Mouse (Mus musculus) left cerebral cortex, postnatal 10 days (tissue): ENCODE results near the gene Tprg. TPM values are rescaled to one million over a fixed set of nuclear protein-coding genes. Genes with fewer than 3 reads are reported as not detected.
A peak's percentile ranks its signal among the peaks of the same experiment; 100 is the strongest.

ENCODE experiments used
- DNase-seq, 2 experiments: peaks; one replicate each; pipeline ENCODE4 v3.0.0; 2021 to 2022; ENCODE audit warnings: low spot score in 2 of 2, mixed read lengths in 1 of 2; ENCODE audit errors: extremely low spot score in 1 of 2
- intact Hi-C: fragments of 180-260 bp; cut with DNase I; formaldehyde crosslinking; loops from one replicate; pipeline ENCODE4 v1.15.1; 2025
- total RNA-seq, 2 experiments: library from RNA; stranded (reverse); gene quantifications; 2 replicates each; pipeline ENCODE4 v1.2.3; 2021

Tprg gene
- total RNA-seq, 2 experiments from 2014 or later, result not detected

DNA sequence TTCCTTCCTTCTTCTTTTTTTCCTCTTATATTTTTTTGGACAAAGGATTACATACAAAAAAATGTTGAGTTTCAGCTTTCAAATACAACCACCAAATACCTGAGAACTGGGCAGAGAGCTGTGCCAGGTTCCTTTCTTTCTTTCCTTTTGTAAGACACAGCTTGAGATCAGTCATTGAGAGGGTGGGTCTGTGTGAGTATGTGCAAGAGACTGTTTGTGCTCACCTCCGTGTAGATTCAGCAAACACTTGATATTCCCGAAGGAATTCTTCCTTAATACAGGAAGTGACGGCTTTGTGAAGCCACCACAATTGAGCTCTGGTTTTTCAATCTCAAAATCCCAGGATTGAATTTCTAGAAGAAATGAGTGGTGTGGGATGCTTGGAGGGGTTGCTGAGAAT lies 124.7 kb downstream of the Tprg start:
- intact Hi-C loops, result no loop called here
- no peak for DNase-seq

DNA sequence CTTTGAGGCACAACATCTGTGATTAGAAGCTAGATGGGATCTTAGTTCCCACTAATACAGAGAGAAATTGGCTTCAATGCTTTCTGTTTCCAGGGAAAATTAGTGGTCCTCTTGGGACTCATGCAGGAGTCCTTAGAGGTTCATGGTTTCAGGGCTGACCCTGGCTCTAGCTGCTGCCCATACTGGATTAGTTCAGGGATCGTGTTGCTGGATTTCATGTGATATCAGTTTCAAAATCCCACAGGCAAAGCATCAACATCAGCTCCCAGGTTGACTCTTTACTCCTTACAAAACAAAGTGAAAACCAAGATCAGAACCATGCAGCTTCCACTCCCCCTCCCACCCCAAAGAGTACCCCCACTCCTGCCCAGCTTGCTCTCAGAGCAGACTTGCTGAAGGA lies 127.3 kb downstream of the Tprg start:
- intact Hi-C loops, result no loop called here
- DNase-seq, result no peak

DNA sequence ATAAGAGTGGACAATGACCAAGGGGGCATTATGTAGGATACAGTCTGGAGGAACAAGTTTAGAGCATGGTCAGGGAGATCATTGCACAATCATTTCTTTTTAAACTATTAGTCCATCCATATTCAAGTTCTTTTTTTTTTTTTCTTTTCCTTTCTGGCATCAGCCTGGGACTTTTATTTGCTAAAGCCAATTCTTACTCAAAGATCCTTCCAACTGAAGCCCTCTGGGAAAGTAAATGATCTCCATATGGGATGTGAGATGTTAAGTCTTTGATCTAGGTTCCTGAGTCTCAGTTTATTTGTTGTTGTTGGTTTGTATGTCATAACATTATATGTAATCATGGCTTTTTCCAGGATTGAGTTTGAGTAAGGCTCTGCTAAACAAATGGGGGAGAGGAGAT lies 128.6 kb downstream of the Tprg start:
- DNase-seq, result no peak
- intact Hi-C loops, result no loop called here

DNA sequence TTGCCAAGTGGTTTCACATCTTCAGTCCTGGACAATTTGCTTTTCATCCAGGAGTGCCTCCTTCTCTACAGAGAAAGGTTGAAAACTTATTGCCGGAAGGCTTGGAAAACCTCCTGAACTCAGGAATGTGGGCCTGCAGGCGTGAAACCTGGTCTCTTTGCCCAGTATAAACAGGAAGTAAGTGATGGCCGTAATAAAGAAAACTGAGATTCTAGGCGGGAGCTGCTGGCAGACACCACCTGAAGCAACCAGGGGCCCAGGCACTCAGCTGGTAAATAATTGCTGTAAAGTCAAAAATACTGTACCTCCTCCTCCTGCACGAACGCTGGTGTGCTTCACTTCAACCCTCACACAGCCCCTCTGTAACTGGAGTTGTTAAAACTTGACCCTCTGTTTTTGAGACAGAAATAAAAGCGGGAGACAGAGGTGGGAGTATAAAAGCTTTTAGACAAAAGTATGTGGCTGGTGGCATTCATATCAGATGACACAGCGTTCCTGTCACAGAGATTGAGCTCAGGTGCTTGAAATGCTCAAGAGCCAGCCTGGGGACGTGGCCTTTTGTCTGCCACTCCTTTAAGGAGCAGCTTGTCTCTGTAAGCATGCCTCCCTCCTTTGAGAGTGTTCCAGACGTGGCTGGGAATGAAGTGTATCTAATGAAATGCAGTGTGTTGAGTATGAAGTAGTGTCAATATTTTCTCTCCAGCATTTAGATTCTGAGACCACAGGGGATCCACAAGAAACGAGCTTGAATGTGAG lies 131.4 kb downstream of the Tprg start:
- DNase-seq, result no peak
- intact Hi-C loops, result no loop called here

DNA sequence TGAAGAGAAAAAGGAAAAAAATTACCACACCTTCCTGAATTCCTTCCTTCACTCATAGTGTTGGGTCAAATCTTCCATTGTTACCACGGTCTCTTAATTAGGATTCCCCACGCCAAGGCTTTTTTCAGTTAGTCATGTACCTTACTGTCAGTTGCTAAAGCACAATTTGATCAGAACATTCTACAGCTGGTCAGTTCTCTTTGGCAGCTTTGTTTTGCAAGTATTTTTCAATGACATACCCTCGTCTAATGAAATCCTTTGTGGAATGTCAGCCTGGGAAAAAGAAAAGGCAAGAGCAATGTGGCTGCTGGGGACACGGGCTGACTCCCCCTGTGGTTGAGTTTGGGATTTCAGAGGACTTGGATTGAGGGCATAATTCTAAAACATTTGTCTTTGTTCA lies 136.4 kb downstream of the Tprg start:
- intact Hi-C loops, result no loop called here
- DNase-seq, result no peak

DNA sequence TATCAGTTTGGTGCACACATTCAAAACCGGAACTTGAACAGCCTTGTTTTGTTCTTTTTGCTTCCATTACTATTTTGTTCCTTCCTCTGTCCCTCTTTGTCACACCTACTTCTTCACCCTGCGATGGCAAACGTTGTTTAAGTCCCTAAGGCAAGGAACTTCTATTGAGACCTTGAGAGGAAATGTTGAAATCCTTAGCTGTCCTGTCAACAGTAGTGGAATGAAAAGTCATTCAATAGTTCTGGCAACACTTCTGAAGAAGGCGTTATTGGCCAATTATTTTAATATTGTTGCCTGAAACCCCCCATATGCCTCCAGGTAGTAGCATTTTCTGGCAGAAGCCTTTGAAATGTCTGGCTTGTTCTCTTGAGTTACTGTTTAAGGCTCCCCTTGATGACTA lies 137.4 kb downstream of the Tprg start:
- intact Hi-C loops, result no loop called here
- DNase-seq, result no peak

DNA sequence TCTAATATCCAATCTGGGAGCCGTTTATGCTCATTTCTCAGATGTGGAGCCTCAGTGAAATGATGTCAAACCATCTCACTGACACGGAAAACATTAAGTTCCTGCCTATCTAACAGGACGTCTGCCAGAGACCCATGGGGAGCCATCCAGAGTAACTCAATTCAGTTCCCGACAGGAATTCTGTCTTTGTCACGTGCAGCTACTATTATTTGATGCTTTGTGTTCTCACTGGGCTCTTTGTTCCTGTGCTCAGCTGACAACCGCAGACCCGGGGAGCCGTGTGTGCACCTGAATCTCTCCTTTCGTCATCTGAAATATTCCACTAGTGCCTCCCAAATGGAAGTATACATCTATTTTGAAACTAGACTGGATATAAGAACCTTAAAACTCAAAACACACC lies 138.3 kb downstream of the Tprg start:
- intact Hi-C loops, result no loop called here
- DNase-seq, result no peak

DNA sequence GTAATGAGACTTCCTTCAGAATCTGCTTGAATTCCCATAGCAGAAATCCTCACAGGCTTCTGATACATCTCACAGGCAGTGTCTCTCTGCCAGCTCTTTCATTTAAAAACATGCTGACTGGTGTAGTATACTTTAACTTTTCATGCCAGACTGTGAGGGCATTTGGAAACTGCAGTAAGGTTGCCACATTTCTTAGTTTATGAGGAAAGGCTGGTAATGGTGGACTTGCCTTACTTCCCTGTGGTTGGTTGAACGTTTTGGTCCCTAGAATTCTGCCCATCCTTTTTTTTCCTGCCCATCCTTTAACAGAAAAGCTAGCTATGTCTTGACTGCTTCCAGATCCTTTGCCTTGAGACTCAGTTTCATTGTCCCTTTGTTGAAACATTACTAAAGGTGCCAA lies 138.8 kb downstream of the Tprg start:
- DNase-seq, result no peak

DNA sequence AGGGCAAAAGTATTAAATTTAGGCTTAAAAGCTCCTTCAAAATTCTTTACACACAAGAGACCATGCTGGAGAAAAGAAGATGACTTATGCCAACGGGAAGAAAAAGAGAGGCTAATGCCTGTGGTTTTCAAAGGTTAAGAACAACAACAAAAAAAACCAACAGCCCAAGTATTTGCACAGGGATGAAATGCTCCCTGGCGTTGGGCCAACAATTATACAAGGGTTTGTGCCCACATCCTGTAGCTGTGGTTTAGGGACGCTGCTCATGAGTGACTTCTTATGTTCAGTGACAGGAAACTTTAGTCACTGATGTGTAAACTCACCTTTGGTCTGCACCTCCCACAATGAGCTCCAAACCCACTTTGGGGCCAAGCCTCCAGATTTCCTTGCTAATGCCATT lies 139.6 kb downstream of the Tprg start:
- intact Hi-C loops, result no loop called here
- no peak for DNase-seq

More for the DNA sequence above, 138.8 kb downstream of the Tprg start:
- intact Hi-C loops, result no loop called here

DNA sequence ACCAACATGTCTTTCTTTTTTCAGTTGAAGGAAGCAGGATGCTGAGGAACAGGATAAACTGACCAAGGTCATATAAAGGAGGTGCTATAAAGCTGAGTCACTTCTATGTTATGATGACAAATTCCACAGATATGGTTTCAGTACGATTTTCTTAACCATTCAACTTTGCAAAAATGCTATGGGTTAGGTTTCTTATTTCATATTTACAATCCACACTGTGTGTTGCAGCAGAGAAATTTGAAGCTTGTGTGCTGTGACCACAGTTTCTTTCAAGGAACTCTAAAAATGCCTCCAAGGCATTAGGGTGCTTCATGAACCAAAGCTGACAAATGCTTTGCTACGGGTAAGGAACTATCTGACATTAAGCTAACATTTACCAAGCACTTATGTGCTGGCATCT lies 153.4 kb downstream of the Tprg start:
- intact Hi-C loops, result no loop called here
- no peak for DNase-seq

DNA sequence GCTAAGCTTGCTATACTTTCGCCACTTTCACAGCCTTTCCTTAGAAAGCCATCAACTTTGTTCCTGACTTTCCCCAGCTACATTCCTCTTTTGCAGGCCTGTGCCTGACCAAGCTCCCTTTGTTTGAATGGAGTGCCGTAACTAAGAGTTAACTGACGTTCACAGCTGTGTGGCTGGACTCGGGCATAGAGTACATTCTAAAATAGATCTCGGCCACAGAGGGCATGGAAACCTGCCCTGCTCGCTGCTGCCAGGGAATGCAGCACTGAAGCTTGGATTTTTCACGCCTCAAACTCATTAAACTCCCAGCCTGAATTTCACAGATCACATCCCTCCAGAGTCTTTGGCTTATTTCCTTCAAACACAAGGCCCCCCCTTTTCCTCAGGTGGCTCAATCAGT lies 159.0 kb downstream of the Tprg start:
- no peak for DNase-seq
- intact Hi-C loops, result no loop called here

DNA sequence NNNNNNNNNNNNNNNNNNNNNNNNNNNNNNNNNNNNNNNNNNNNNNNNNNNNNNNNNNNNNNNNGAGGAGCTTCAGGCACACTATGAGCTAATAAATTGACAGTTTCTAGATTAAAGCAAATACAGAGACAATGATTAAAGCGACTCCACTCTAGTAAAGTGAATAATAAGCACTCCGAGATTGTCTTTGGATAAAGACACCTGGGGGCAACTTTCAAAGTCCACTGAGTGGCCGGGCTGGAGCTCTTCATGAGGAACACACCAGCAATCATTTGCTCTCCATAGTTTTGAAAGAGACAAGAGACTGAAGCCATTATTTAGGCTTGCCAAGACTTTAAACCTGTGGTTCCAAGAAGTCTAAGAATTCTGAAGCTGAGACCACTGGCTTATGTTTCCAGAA lies 164.9 kb downstream of the Tprg start:
- no peak for DNase-seq
- intact Hi-C loops, result no loop called here

DNA sequence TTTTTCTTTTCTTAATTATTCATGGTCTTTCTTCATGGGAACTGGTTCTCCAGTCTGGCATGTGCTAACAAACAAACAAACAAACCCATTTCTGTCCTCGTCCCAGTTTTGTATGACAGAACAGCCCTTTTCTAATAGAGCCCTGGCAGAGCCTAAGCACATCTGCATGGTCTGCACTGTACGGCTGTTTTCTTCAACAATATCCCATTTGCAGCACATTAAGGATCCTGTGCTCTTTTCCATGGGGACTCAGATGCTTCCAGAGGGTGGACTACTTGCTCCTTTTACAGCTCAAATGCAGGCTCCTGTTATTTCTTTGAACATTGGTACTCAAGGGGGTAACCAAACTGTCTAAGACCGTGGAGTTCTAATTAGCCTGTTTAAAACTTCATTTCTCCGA lies 178.1 kb downstream of the Tprg start:
- DNase-seq, result no peak
- intact Hi-C loops, result no loop called here

DNA sequence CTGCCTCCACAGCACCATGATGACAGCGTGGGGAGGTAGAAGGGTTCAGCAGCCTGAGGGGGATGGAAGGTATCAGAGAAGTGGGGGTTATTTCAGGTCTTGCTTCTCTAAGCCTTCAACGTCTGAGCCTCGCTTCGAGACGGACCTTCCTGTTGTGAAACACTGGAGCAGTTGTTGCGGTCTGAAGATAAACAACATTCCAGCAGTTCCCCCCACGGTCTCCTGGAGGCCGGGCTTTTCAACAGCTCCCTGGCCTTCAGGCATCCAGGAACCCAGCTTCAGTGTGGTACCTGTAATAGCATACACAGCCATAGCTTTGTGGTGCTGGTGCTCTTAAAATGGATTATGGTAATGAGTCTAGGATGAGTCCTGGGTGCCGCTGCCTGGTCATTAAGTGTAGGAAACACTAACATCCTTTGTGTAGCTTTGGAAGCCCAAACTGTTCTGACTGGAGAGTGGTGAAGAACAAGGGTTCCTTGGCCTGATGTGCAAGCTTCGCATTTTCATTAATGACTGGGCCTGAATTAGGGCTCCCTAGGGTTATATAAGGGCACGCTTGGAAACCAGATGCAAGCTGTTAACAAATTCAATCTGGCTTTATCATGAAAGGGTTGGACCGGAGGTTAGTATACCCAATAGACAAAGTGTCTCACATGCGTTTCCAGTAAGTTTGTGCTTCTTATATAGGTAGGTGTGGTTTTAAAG lies 179.0 kb downstream of the Tprg start:
- peak; percentile 25 to 40 for DNase-seq
- intact Hi-C loops, result no loop called here

DNA sequence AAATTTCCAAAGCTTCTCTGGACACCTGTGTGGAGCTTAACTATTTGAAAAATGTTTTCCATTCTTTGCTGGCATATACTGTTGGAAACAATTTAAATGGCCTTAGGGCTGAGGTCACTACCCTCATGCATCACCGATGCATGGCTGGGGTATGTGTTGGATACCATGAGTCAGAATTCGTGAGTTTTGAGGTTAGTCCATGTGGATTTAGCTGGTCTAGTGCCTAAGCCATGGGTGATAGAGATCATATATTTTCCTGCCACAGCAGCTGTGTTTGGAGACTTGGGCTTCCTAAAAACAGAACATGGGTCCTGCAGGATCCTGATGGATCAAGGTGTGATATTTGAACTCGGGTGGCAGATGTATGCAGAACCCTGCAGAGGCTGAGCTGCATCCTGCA lies 181.4 kb downstream of the Tprg start:
- DNase-seq, result no peak
- intact Hi-C loops, result no loop called here

DNA sequence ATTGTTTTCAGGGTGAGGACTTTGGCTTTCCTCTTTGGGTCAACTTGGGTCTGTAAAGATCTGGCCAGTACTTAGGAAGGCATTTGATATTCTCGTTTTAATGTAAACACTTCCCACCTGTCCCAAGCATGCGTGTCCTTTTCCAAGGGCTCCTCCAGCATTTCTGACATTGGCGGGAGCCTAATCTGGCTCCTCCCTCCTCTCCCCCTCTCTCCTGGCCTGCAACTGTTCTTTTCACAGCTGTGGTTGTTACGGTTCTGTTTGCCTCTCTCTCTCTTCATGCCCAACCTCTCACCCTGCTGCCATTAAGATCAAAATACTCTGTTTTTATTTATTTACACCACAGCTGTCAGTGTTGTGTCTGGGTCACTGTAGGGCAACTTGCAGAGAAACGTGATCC lies 182.0 kb downstream of the Tprg start:
- intact Hi-C loops, result no loop called here
- no peak for DNase-seq
